Mouse (Mus musculus) limb, embryonic 15.5 days (tissue): ENCODE data around the gene Fcnb. TPM values are rescaled to one million over a fixed set of nuclear protein-coding genes. Genes with fewer than 3 reads are reported as not detected.

ENCODE experiments used
- ATAC-seq: fragments of 200-750 bp; cut with Nextera tagmentation; 2 replicates; pipeline ENCODE4 v1.8.0; 2017; ENCODE audit warnings: low read depth, moderate TSS enrichment; ENCODE audit not compliant: insufficient number of reproducible peaks, low FRiP score, low TSS enrichment
- H3K27ac ChIP-seq: fragments of 300-500 bp; sonication (generic); 2 replicates; pipeline ENCODE4 v1.5.1; 2015; ENCODE audit warnings: moderate library complexity, mild to moderate bottlenecking, inconsistent platforms
- H3K27me3 ChIP-seq: fragments of 300-500 bp; sonication (generic); 2 replicates; pipeline ENCODE4 v1.6.1; 2015; ENCODE audit warnings: inconsistent platforms
- H3K36me3 ChIP-seq: fragments of 300-500 bp; sonication (generic); 2 replicates; pipeline ENCODE4 v1.6.1; 2015; ENCODE audit warnings: inconsistent platforms
- H3K4me1 ChIP-seq: fragments of 300-500 bp; sonication (generic); 2 replicates; pipeline ENCODE4 v1.6.1; 2015; ENCODE audit warnings: inconsistent platforms
- H3K4me2 ChIP-seq: fragments of 300-500 bp; sonication (generic); 2 replicates; pipeline ENCODE4 v1.6.1; 2015; ENCODE audit warnings: mild to moderate bottlenecking, inconsistent platforms
- H3K4me3 ChIP-seq: fragments of 300-500 bp; sonication (generic); 2 replicates; pipeline ENCODE4 v1.5.1; 2015; ENCODE audit warnings: mild to moderate bottlenecking, inconsistent platforms
- H3K9ac ChIP-seq: fragments of 300-500 bp; sonication (generic); 2 replicates; pipeline ENCODE4 v1.6.1; 2015; ENCODE audit warnings: inconsistent platforms
- H3K9me3 ChIP-seq: fragments of 300-500 bp; sonication (generic); 2 replicates; pipeline ENCODE4 v1.6.1; 2016; ENCODE audit warnings: inconsistent platforms
- WGBS: fragments of 180-500 bp; shearing (Covaris S2); methylation state at CpG from one replicate; pipeline ENCODE4 v1.1.7; 2015; 5-methylcytosine and 5-hydroxymethylcytosine counted together
- polyA plus RNA-seq: library from polyadenylated mRNA; unstranded; fragments of >200 nt; fragmentation: Nextera tagmentation; extraction: Ambion mirVana; gene quantifications from 2 replicates; pipeline ENCODE4 v1.2.1, GENCODE M21; 2015

Gene Fcnb
- polyA plus RNA-seq, 1 experiment from 2014 or later = 0.37 TPM

DNA sequence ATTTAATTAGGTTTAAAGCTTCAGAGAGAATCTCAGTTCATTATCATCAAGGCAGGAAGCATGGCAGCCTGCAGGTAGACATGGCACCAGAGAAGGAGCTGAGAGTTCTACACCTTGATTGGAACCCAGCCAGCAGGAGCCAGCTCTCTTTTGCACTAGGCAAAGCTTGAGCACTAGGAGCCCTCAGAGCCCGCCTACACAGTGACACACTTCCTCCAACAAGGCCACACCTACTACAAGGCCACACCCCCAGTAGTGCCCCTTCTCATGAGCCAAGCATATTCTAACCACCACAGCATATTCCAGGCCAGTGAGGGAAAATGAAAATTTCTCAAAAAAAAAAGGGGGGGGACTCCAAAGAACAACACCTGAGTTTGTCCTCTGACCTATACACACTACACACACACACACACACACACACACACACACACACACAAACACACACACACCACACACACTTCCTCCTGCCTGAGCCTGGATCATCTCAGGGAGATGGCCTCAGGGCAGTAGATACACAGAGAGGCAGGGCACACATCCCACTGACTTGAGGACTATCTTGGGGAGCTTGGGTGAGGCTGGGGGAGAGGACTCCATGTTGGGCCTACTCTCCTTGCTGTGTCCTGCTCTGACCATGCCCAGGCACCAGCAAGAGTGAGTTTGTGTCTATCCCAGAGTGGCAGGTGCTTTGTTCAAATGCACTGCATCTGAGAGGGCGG, 16.7 kb downstream of the Fcnb start:
- Histone ChIP-seq H3K9ac (no peak overlapping the region), H3K36me3 (no peaks in the 10 kb centered on the region), H3K4me3 (no peak overlapping the region), H3K27ac (peak overlapping the region; percentile 54), H3K27me3 (no peaks in the 10 kb centered on the region), H3K9me3 (no peaks in the 10 kb centered on the region), H3K4me2 (no peak overlapping the region), H3K4me1 (peaks cover 14% of the 10 kb centered on the region; the same call in 1 of the 2 replicates)
- no peak for ATAC-seq
- WGBS = 79% methylated on average over 2 of the region's 2 CpGs

DNA sequence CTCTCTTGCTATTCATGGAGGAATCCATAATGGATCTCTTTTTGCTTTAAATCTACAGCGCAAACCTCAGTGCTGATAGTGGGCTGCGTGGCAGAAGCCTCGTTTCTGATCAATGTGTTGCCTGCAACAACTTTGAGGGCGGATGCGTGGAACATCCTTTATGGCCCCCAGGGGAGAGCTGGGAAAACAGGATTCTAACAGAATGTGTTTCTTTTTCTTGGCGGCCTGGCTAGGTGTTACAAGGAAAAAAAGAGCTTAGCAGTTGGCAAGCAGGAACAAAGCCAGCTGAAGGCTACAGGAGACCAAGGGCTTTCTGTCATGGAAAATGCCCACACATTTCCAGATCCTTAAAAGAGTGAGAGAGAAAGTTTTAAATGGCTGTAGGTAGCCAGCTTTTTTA, 17.5 kb downstream of the Fcnb start:
- no peak overlapping the region for H3K4me2 ChIP-seq
- no peak overlapping the region for H3K4me3 ChIP-seq
- H3K9ac ChIP-seq = no peak overlapping the region
- H3K9me3 ChIP-seq = no peaks in the 10 kb centered on the region
- no peaks in the 10 kb centered on the region for H3K27me3 ChIP-seq
- ATAC-seq = 0 out of 2 replicates have a peak, but pooled peaks have one; percentile 19
- 44% methylated on average over 6 of the region's 6 CpGs for WGBS
- H3K27ac ChIP-seq = peak overlapping the region; percentile 54
- H3K4me1 ChIP-seq = peaks cover 14% of the 10 kb centered on the region; the same call in 1 of the 2 replicates
- no peaks in the 10 kb centered on the region for H3K36me3 ChIP-seq

DNA sequence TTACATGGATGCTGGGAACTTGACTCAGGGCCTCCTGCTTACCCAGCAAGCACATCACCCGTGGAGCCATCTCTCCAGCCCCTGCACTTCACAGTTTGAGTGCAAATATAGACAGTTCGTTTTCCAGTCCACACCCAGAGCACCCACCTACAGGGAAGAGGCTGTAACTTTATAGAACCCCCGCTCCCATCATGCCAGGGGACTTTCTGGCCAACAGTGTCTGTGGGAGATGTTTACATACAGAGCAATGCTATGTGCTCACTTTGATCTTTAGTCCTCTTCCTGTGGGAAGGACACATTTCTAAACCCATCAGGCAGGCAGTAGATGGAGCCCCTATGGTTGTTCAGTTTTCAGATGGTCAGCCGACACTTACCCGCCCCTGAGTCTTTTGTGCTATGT, 18.0 kb downstream of the Fcnb start:
- no peak overlapping the region for H3K4me3 ChIP-seq
- ATAC-seq = no peak
- H3K36me3 ChIP-seq = no peaks in the 10 kb centered on the region
- WGBS = 75% methylated on average over 5 of the region's 5 CpGs
- H3K9me3 ChIP-seq = no peaks in the 10 kb centered on the region
- H3K4me1 ChIP-seq = peaks cover 14% of the 10 kb centered on the region; the same call in 1 of the 2 replicates
- no peaks in the 10 kb centered on the region for H3K27me3 ChIP-seq
- H3K9ac ChIP-seq = no peak overlapping the region
- peak overlapping the region; percentile 54; the same call in 1 of the 2 replicates for H3K27ac ChIP-seq
- H3K4me2 ChIP-seq = no peak overlapping the region

DNA sequence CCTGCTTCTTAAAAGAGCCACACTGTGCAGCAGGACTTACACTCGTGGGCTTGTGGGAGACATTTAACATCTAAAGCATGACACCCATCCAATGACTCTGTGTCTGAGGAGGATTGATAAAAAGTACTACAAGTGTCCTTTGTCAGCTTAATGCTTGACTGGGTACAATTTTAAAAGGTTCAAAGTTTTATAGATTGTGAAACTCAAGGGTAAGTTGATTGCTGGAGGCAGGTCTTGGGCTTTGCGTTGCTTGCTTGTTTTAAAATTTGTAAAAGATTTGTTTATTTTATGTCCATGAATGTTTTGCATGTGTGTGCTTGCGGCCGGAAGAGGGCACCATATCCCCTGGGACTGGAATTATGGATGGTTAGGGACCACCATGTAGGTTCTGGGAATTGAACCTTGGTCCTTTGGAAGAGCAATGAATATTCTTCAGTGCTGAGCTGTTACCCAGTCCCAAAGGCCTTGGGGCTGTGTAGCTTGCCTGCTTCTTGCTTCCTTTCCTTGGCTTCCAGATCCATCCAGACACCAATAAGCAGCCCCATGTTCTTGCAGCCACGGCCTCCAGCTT, 19.5 kb downstream of the Fcnb start:
- Histone ChIP-seq H3K27ac (no peak overlapping the region), H3K9ac (no peak overlapping the region), H3K27me3 (no peaks in the 10 kb centered on the region), H3K36me3 (no peaks in the 10 kb centered on the region), H3K4me2 (no peak overlapping the region), H3K4me3 (no peak overlapping the region), H3K4me1 (peaks cover 14% of the 10 kb centered on the region; the same call in 1 of the 2 replicates), H3K9me3 (no peaks in the 10 kb centered on the region)
- 80% methylated on average over 5 of the region's 5 CpGs for WGBS
- no peak for ATAC-seq

DNA sequence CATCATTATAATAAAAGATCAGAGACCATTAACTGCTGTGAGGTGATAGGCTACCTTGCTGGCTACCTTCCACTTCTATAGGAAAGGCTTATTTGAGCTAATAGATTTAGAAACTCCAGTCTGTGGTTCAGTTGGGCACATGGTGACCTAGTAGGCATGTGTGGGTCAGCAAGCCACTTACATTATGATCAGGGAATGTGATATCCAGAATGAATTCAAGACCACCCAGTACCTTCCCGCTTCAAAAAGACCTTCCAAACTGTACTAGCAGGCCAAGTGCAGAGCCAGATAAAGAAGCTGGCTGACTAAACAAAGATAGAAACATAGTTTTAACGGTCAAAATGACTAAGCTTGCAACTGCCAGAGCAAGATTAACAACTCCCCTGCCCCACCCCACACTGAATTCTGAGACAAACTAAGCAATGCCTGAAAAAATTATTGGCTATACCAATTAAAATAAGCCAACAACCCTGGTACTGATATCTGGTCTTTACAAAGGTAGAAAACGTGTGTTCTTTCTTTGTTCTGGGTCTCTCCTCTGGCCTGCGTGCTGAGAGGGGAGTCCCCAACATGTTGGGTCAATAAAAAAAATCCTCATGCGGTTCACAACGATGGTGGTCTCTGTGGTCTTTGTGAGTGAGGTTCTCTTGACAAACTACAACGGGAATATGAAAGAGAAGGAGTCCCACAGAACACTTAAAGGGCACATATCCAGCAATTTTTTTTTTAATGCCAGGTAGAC, 20.2 kb downstream of the Fcnb start:
- no peak overlapping the region for H3K9ac ChIP-seq
- no peak overlapping the region for H3K4me3 ChIP-seq
- no peak overlapping the region for H3K4me2 ChIP-seq
- H3K4me1 ChIP-seq = peaks cover 14% of the 10 kb centered on the region; the same call in 1 of the 2 replicates
- no peak for ATAC-seq
- H3K27me3 ChIP-seq = no peaks in the 10 kb centered on the region
- H3K27ac ChIP-seq = no peak overlapping the region
- H3K36me3 ChIP-seq = no peaks in the 10 kb centered on the region
- WGBS = 67% methylated on average over 7 of the region's 7 CpGs
- H3K9me3 ChIP-seq = no peaks in the 10 kb centered on the region

DNA sequence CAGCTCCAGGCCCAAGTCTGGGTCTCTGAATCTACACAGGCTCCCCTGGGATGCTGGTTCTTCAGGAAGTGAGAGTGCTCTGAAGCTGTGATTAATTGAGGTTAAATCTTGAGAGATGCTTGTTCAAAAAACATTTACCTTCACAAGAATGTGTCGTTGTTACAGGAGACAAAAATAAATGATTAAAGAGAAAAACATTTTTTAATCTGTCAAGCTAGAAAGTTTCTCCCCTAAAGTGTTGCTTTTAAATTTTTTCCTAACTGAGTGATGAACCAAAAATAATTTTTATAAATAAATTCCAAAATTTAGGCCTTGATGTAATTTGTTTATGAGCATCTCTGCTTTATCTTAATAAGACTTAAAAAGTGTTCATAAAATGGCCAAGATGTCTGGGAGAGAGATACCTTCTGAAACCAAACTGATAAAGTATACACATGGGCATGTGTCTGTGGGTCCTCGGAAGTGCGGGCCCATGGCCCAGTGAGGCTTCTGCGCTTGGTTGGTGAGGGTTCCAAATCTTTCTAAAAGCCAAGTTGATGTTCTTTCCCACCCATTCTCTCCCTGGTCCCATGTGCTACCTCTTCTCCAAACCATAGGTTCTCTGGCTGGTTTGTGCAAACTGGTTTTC, 20.9 kb downstream of the Fcnb start:
- H3K9ac ChIP-seq = no peak overlapping the region
- no peaks in the 10 kb centered on the region for H3K36me3 ChIP-seq
- WGBS = 87% methylated on average over 4 of the region's 4 CpGs
- no peak overlapping the region for H3K27ac ChIP-seq
- no peak overlapping the region for H3K4me2 ChIP-seq
- H3K9me3 ChIP-seq = no peaks in the 10 kb centered on the region
- H3K27me3 ChIP-seq = no peaks in the 10 kb centered on the region
- ATAC-seq = no peak
- peaks cover 14% of the 10 kb centered on the region; the same call in 1 of the 2 replicates for H3K4me1 ChIP-seq
- no peak overlapping the region for H3K4me3 ChIP-seq

DNA sequence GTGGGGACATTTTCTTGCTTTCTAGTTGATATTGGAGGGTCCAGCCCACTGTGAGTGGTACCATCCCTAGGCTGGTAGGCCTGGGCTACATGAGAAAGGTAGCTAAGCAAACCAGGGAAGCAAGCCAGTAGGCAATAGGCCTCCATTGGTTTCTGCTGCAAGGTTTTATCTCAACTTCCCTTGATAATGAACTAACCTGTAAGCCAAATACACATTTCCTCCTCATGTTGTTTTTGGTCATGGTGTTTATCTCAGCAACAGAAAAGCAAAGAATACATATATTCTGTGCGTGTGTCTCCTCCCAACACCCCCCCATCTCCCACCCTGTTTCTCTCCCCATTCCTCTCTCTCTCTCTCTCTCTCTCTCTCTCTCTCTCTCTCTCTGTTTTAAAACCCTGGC, 24.8 kb downstream of the Fcnb start:
- no peak overlapping the region for H3K4me2 ChIP-seq
- WGBS = 94% methylated on average over 1 of the region's 1 CpGs
- ATAC-seq = no peak
- no peaks in the 10 kb centered on the region for H3K27me3 ChIP-seq
- no peak overlapping the region for H3K4me3 ChIP-seq
- H3K9me3 ChIP-seq = no peaks in the 10 kb centered on the region
- H3K27ac ChIP-seq = no peak overlapping the region
- H3K9ac ChIP-seq = no peak overlapping the region
- H3K4me1 ChIP-seq = no peaks in the 10 kb centered on the region
- H3K36me3 ChIP-seq = no peaks in the 10 kb centered on the region

DNA sequence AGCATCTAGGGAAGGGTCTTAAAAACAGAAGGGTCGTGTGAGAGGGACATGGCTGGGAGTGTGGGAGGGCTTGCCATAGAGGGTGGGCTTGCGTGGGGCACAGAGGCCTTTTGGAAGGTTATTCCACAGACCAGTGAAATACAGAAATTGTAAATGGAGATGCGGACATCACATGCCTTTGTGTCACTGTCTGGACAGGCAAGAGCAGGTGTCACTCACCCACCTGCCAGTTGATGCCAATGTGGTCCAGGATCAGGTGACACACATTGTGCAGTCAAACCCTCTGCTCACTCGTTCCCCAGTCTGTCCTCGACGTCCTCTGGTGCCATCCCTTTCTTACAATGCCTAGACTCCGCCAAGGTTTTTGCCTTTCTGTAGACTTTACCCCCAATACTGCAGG, 37.6 kb downstream of the Fcnb start:
- no peaks in the 10 kb centered on the region for H3K27me3 ChIP-seq
- no peaks in the 10 kb centered on the region; the same call in 1 of the 2 replicates for H3K36me3 ChIP-seq
- no peak for ATAC-seq
- no peak overlapping the region for H3K9ac ChIP-seq
- H3K27ac ChIP-seq = no peak overlapping the region
- no peak overlapping the region for H3K4me2 ChIP-seq
- H3K4me3 ChIP-seq = no peak overlapping the region
- no peaks in the 10 kb centered on the region for H3K4me1 ChIP-seq
- H3K9me3 ChIP-seq = no peaks in the 10 kb centered on the region
- 74% methylated on average over 7 of the region's 7 CpGs for WGBS

DNA sequence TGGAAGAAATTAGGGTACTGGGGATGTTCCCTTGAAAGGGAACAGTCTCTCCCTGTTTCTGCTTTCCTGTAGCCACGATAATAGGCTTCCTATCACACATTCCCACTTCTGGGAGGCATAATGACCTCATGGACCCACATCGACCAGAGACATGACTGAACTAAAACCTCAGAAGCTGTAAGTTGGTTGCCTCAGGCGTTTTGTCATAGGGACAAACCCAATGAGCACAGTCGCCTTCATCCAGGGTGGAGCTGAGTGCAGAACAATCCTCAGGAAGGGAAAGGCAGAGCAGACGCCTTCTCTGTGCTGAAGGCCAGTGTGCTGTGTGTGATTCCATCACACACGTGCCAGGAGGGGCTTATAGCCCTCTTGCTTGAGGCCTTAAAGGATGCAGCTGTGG, 38.4 kb downstream of the Fcnb start:
- H3K4me1 ChIP-seq = no peaks in the 10 kb centered on the region
- H3K4me3 ChIP-seq = no peak overlapping the region
- no peak for ATAC-seq
- no peaks in the 10 kb centered on the region; the same call in 1 of the 2 replicates for H3K36me3 ChIP-seq
- no peaks in the 10 kb centered on the region for H3K9me3 ChIP-seq
- no peak overlapping the region for H3K27ac ChIP-seq
- WGBS = 56% methylated on average over 6 of the region's 6 CpGs
- no peak overlapping the region for H3K9ac ChIP-seq
- no peak overlapping the region for H3K4me2 ChIP-seq
- no peaks in the 10 kb centered on the region for H3K27me3 ChIP-seq

DNA sequence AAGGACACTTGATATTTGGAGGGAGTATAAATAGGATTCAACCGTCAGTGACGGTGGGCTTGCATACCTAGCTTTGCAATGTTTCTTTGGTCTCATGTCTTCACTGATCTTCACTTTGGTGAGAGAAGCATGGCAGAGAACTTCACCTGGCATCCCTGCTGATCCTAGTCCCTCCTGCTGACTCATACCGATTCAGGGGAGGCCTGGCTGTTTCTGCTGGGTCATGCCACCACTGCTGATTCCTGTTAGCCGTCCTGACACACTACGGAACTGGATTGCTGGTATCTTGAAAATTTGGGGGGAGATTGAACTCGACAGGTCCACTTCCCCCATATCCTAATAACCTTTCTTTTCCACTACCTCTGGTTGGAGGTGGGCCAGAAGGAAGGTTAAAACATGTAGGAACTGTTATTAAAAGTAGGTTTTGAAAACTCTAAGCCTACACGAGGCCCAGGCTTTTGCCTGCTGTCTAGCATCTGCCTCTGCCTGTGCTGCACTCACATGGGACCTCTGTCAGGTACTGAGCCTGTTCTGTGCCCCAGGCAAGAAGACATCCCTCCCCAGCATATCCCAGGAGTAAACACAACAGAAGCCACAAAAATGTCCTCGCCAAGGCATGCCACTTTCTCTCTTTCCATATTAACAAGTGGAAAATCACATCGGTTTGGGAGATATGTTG, 39.6 kb downstream of the Fcnb start:
- no peak for ATAC-seq
- WGBS = 75% methylated on average over 9 of the region's 9 CpGs
- H3K9ac ChIP-seq = no peak overlapping the region
- no peak overlapping the region for H3K4me2 ChIP-seq
- H3K36me3 ChIP-seq = peaks cover 7% of the 10 kb centered on the region
- H3K27ac ChIP-seq = no peak overlapping the region
- no peak overlapping the region for H3K4me3 ChIP-seq
- H3K4me1 ChIP-seq = no peaks in the 10 kb centered on the region
- H3K9me3 ChIP-seq = no peaks in the 10 kb centered on the region
- H3K27me3 ChIP-seq = no peaks in the 10 kb centered on the region

DNA sequence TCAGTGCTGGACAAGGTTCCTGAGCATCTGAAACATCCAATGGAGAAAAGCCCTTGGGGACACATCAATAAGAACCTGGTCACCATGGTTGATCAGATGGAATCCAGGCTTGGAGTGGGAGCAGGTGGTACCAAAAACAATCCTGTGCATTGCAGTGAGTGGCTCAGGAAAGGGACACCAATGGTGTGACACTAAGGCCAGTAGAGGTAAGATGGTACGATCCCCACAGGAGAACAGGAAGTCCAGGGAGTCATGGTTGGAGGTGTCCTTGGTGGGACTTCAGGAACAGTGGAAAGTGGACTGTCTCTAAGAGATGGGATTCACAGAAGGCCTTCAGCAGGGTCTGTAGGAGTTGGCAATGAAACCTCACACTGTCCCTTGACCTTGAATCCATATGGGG, 44.2 kb downstream of the Fcnb start:
- 91% methylated on average over 1 of the region's 1 CpGs for WGBS
- H3K4me3 ChIP-seq = no peak overlapping the region
- no peak overlapping the region for H3K4me2 ChIP-seq

More for the DNA sequence above, 44.2 kb downstream of the Fcnb start:
- H3K27me3 ChIP-seq = no peaks in the 10 kb centered on the region
- H3K4me1 ChIP-seq = peaks cover 26% of the 10 kb centered on the region
- no peak overlapping the region for H3K9ac ChIP-seq
- H3K27ac ChIP-seq = no peak overlapping the region
- no peaks in the 10 kb centered on the region for H3K9me3 ChIP-seq
- peaks cover 47% of the 10 kb centered on the region for H3K36me3 ChIP-seq
- ATAC-seq = no peak
